Comparison of ENCODE assay signal across 24 mouse cellular contexts in genomic region chr19:46930026-46930425, GRCm38 (mm10).
DNase-seq lines count a peak whose midpoint lies in the region; ATAC-seq and TF ChIP-seq lines count a peak whose summit lies in the region.
"Had no signal": no experiment of that assay in that cellular context is flagged by ENCODE, and none has a peak within 500 bp of the region (broad histone marks: within the 10 kb centered on the region; RNA-seq: fewer than 3 reads in every experiment).

No protein-coding gene starts in this region.

- H3K27me3 ChIP-seq in heart, embryonic 16.5 days (ENCODE audit: control insufficient read depth, insufficient read depth, low read length) = no peaks in the 10 kb centered on the region
- no peaks in the 10 kb centered on the region for H3K27me3 ChIP-seq in lung, embryonic 14.5 days (ENCODE audit: insufficient read depth, low read length)
- H3K27me3 ChIP-seq in myocyte (ENCODE audit: control insufficient read depth, insufficient read depth, insufficient read length) = no peaks in the 10 kb centered on the region
- H3K27me3 ChIP-seq: embryonic facial prominence, embryonic 13.5 days; forebrain, embryonic 13.5 days; megakaryocyte, embryonic 14.5 days; midbrain, embryonic 13.5 days had no signal

- H3K36me3 ChIP-seq in heart, embryonic 16.5 days (ENCODE audit: control insufficient read depth, insufficient read depth) = no peaks in the 10 kb centered on the region
- H3K36me3 ChIP-seq in lung, embryonic 14.5 days (ENCODE audit: insufficient read depth) = no peaks in the 10 kb centered on the region
- H3K36me3 ChIP-seq in myocyte (ENCODE audit: control insufficient read depth, insufficient read depth) = no peaks in the 10 kb centered on the region
- H3K36me3 ChIP-seq: embryonic facial prominence, embryonic 13.5 days; midbrain, embryonic 13.5 days had no signal

- H3K9ac ChIP-seq in heart, embryonic 16.5 days (ENCODE audit: low read length) = no peak overlapping the region
- no peak overlapping the region for H3K9ac ChIP-seq in lung, embryonic 14.5 days
- H3K9ac ChIP-seq: embryonic facial prominence, embryonic 13.5 days; forebrain, embryonic 13.5 days; midbrain, embryonic 13.5 days had no signal

- peaks cover 59% of the 10 kb centered on the region for H3K4me1 ChIP-seq in heart, embryonic 16.5 days (ENCODE audit: control insufficient read depth, insufficient read depth, low read length)
- peaks cover 8% of the 10 kb centered on the region; the same call in 1 of the 2 replicates for H3K4me1 ChIP-seq in lung, embryonic 14.5 days (ENCODE audit: insufficient read depth)

- H3ac ChIP-seq in myocyte (ENCODE audit: control insufficient read depth, insufficient read length) = no peak overlapping the region

- ATAC-seq in heart, embryonic 16.5 days (replicated peaks; ENCODE audit: extremely low read depth, insufficient read depth, low FRiP score) = no peak
- ATAC-seq in lung, embryonic 14.5 days (ENCODE audit: insufficient read depth) = no peak
- no peak for ATAC-seq in erythroid progenitor cell, adult 5-6 weeks (replicated peaks; ENCODE audit: low FRiP score, poor library complexity, severe bottlenecking)
- ATAC-seq: forebrain, embryonic 13.5 days; hindbrain, postnatal 0 days; intestine, embryonic 16.5 days; midbrain, embryonic 13.5 days had no signal

- H3K79me2 ChIP-seq in myocyte (ENCODE audit: control insufficient read depth, insufficient read depth) = peaks cover 48% of the 10 kb centered on the region

- H3K27ac ChIP-seq in gastrocnemius, adult 2 months = peak overlapping the region; percentile 64
- peak overlapping the region; percentile 64 for H3K27ac ChIP-seq in heart, embryonic 16.5 days (ENCODE audit: low read length)
- H3K27ac ChIP-seq in lung, embryonic 14.5 days (ENCODE audit: low read depth) = 0 out of 2 replicates have a peak overlapping the region, but pooled peaks have one; percentile 12
- H3K27ac ChIP-seq: forebrain, embryonic 13.5 days; hindbrain, postnatal 0 days; midbrain, embryonic 13.5 days had no signal

- TF ChIP-seq CTCF in gastrocnemius, adult 2 months (IDR thresholded peaks at IDR 0.05) = no peak
- TF ChIP-seq CTCF in lung, embryonic 14.5 days (IDR thresholded peaks at IDR 0.05; ENCODE audit: low read depth) = no peak

- no peaks in the 10 kb centered on the region for H3K9me3 ChIP-seq in heart, embryonic 16.5 days (replicated peaks; ENCODE audit: control insufficient read depth, low read length)
- H3K9me3 ChIP-seq in lung, embryonic 14.5 days (ENCODE audit: low read depth, low read length) = no peaks in the 10 kb centered on the region
- H3K9me3 ChIP-seq: embryonic facial prominence, embryonic 13.5 days; forebrain, embryonic 13.5 days; megakaryocyte, embryonic 14.5 days; midbrain, embryonic 13.5 days had no signal

- TF ChIP-seq POLR2A in myocyte (IDR thresholded peaks at IDR 0.05; ENCODE audit: insufficient read length, low read depth) = no peak

- no peak for DNase-seq in gastrocnemius, adult 2 months
- DNase-seq in gastrocnemius, adult 8-10 months (ENCODE audit: low spot score in 2 of 2) = no peak
- no peak for DNase-seq in heart, postnatal 4 days
- no peak for DNase-seq in lung, embryonic 14.5 days
- DNase-seq in lung, postnatal 10 days = no peak
- DNase-seq: adrenal gland, adult 2 months; cerebellum, adult 2 months; cerebellum, postnatal 36 days; embryo, embryonic 11 days; gastrocnemius, postnatal 10 days; kidney, adult 9 months; layer of hippocampus, postnatal 36 days; right cerebral cortex, postnatal 14 days; spleen, adult 18-20 months had no signal

- intact Hi-C loops in gastrocnemius, adult 2 months (cut with DNase I) = no loop called here

- H3K4me2 ChIP-seq in heart, embryonic 16.5 days (ENCODE audit: low read depth, low read length) = no peak overlapping the region
- no peak overlapping the region for H3K4me2 ChIP-seq in lung, embryonic 14.5 days
- H3K4me2 ChIP-seq in myocyte (ENCODE audit: low read depth) = peak overlapping the region; percentile 53
- H3K4me2 ChIP-seq: forebrain, embryonic 13.5 days; midbrain, embryonic 13.5 days had no signal

- no peak overlapping the region for H3K4me3 ChIP-seq in gastrocnemius, adult 2 months
- no peak overlapping the region for H3K4me3 ChIP-seq in heart, embryonic 16.5 days (ENCODE audit: low read length)
- no peak overlapping the region for H3K4me3 ChIP-seq in lung, embryonic 14.5 days (ENCODE audit: low read depth, low read length)
- no peak overlapping the region for H3K4me3 ChIP-seq in myocyte
- H3K4me3 ChIP-seq: embryonic facial prominence, embryonic 13.5 days; erythroblast, embryonic 14.5 days; forebrain, embryonic 13.5 days; midbrain, embryonic 13.5 days had no signal

- 74% methylated on average over 5 of the region's 5 CpGs for whole genome bisulfite sequencing in heart, embryonic 16.5 days
- 55% methylated on average over 5 of the region's 5 CpGs for WGBS in lung, embryonic 14.5 days

TF ChIP-seq in myocyte, 11 proteins besides CTCF, POLR2A, EP300 and RAD21:
- no peak for TF ChIP-seq USF1 (IDR thresholded peaks at IDR 0.05; ENCODE audit: low read depth)
- no peak for TF ChIP-seq TCF3 (IDR thresholded peaks at IDR 0.05; ENCODE audit: insufficient read length, low read depth)
- no peak for TF ChIP-seq E2F4 (IDR thresholded peaks at IDR 0.05; ENCODE audit: insufficient read depth)
- TF ChIP-seq MYOG (IDR thresholded peaks at IDR 0.05; ENCODE audit: control insufficient read depth in 1 of 3, insufficient read depth in 1 of 3, insufficient read length in 2 of 3, low read depth in 2 of 3) = no peak
- no peak for TF ChIP-seq SRF (IDR thresholded peaks at IDR 0.05; ENCODE audit: control insufficient read depth, insufficient read length, low read depth)
- no peak for TF ChIP-seq REST (IDR thresholded peaks at IDR 0.05; ENCODE audit: insufficient read depth, insufficient read length)
- no peak for TF ChIP-seq MYOD1 (IDR thresholded peaks at IDR 0.05; ENCODE audit: control insufficient read depth in 1 of 3, insufficient read length in 2 of 3, low read depth in 2 of 3)
- TF ChIP-seq CEBPB (IDR thresholded peaks at IDR 0.05; ENCODE audit: insufficient read depth, poor library complexity, severe bottlenecking) = no peak
- TF ChIP-seq POLR2AphosphoS2 (IDR thresholded peaks at IDR 0.05; ENCODE audit: insufficient read length, low read depth) = no peak
- no peak for TF ChIP-seq MAX (IDR thresholded peaks at IDR 0.05; ENCODE audit: low read depth)

Comparison
In these comparisons a context has a peak if more than half of its experiments do, and no peak if none do; other contexts are left out.
1. H3K27ac ChIP-seq: peak in every context shown above with its lines; median percentile 64 in gastrocnemius, adult 2 months; 64 in heart, embryonic 16.5 days; 12 in lung, embryonic 14.5 days.